Mouse (Mus musculus) right cerebral cortex, postnatal 4 days (tissue): Measurements from ENCODE around the gene Gm16442.
"Not testable (repeated sequence)": the region's sequence is repeated elsewhere in the genome, so short reads cannot be mapped to it uniquely, and the experiment has no call there.

ENCODE experiments used
- DNase-seq: peaks from one replicate; pipeline ENCODE4 v3.0.0-alpha.2; 2022

Gene Gm16442

DNA sequence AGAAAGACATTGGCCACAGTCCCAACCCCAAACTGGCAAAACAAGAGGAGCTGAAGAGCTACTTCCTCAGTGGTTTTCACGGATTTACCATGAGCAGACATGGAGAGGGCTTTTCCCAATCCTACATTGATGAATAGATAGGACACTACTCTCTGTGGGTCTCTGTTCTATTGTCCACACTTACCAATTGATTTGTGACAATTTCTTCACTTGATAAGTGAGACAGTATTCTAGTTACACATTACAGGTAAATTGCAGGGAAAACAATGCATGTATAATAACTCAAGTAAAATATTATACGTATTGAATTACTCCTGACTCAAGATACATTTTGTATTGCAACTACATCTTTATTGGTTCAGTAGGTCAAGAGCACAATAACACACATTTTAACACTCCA is at the start of gene Gm16442:
Gm16442 (minus strand) TSS at position 101 of the 400 bp plus-strand sequence.
- not testable (repeated sequence) for DNase-seq

DNA sequence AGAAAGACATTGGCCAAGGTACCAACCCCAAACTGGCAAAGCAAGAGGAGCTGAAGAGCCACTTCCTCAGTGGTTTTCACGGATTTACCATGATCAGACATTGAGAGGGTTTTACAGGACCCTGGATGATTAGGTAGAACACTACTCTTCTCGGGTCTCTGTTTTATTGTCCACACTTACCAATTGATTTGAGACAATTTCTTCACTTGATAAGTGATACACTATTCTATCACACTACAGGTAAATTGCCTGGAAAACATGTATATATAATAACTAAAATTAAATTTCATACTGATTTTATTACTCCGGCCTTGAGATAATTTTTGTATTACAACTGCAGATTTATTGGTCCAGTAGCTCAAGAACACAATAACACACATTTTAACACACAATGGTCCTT is 45.9 kb upstream of the Gm16442 start, which contains the start of gene Vmn1r94:
Vmn1r94 (minus strand) TSS at position 101 of the 400 bp plus-strand sequence.
- not testable (repeated sequence) for DNase-seq

- DNase-seq: not testable (repeated sequence)
Measured at GRCm38 (mm10) chr7:20138988-20139387, 16.6 kb upstream of the Gm16442 start, which contains the start of gene Vmn1r93. Gene Vmn1r93 (minus strand): TSS chr7:20139088.

DNA sequence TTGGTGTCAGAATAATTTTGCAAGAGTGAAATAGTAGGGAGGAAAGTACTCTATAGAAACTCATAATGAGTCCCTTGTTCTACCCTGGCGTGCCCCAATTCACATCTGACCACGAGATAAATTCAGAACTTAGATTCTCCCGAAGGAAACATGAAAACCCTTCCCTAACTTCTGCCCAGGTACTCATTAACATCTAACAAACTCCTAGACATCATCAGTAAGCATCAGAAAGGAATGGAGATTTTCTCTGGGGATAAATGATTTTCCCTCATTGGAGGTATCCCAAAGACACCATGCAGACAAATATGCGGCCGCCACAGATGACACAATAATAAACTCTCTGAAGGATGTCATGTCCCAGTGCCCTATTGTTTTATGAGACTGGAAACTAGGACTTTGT is 23.0 kb downstream of the Gm16442 start, which contains the start of gene Vmn1r91:
Vmn1r91 (plus strand) TSS at position 301 of the 400 bp plus-strand sequence.
- not testable (repeated sequence) for DNase-seq

GRCm38 (mm10) chr7:20078118-20078517 is 44.3 kb downstream of the Gm16442 start:
- not testable (repeated sequence) for DNase-seq
